Mouse (Mus musculus) right cerebral cortex, adult 2 months (tissue): ENCODE data around the gene Armc2.
A peak's percentile ranks its signal among the peaks of the same experiment; 100 is the strongest.
"Not testable (repeated sequence)": the region's sequence is repeated elsewhere in the genome, so short reads cannot be mapped to it uniquely, and the experiment has no call there.

Source experiments
- DNase-seq, 2 experiments: peaks; one replicate each; pipeline ENCODE4 v3.0.0; 2021 to 2022; ENCODE audit warnings: low spot score in 2 of 2

The Armc2 gene

DNA sequence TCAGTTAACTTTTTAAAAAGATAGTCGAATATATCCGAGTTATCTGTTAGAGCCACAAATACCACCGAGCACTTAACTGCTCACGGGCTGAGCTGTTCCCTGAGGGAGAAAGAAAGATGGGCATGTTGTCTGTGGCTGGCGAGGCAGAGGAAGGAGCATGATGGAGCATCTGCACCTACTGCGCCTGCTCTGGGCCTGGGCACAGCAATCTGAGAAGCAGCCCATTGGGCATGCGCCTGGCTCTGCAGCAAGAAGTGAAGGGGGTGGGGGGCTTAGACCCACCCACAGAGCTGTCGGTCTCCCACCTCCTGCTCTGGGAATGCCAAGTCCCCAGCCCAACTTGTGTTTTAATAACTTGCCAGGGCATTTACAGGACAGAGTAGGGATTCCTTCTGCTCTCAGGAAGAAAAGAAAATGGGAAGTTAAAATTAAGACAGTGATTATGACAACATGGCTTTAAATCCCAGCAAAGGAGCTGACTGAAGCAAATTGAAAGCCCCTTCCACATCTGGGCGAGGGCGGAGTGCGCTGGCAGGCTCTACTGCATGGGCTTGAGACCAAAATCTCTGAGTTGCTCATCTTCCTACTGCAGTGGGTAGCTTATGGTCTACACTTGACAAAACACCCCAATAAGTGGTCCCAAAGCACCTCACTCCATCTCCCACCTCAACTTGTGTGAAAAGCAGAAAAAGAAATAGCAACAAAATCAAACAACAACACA lies 50.2 kb downstream of the Armc2 start:
- DNase-seq = no peak

DNA sequence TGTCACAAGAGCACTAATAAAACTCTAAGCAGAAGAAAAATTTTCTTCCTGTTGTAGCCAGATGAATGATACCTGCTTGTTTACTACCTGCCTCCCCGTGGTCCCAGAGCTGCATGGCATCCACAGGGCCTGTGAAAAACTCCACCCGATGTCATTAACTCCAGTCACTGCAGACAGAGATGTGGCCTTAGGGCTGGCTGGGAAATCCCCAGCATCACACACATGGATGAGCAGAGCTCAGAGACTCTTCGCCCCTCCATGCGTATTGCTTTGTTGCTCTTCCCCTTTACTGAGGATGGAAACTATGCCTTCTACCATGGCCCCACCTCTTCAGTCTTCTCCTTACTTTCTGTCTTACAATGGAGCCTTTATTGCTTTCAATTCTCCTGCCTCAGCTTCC lies 55.5 kb downstream of the Armc2 start:
- DNase-seq = no peak

DNA sequence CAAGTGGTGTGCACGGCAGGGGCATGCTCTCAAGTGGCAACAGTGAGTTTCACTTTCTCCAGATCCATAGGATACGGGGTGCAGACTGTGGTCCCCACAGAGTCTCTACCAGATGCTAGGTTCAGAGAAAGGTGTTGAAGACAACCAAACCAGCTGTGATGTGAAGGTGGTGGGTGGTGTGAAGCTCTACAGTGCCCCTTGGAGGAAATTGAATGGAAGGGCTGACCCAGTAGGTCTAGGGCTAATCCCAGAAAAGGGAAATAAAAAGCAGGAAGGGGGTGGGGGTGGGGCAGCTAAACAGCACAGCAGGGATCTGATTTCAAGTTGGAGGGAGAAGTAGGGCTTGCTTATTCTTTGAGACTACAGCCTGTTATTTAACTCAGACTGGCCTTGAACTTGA lies 58.4 kb downstream of the Armc2 start:
- DNase-seq = no peak

DNA sequence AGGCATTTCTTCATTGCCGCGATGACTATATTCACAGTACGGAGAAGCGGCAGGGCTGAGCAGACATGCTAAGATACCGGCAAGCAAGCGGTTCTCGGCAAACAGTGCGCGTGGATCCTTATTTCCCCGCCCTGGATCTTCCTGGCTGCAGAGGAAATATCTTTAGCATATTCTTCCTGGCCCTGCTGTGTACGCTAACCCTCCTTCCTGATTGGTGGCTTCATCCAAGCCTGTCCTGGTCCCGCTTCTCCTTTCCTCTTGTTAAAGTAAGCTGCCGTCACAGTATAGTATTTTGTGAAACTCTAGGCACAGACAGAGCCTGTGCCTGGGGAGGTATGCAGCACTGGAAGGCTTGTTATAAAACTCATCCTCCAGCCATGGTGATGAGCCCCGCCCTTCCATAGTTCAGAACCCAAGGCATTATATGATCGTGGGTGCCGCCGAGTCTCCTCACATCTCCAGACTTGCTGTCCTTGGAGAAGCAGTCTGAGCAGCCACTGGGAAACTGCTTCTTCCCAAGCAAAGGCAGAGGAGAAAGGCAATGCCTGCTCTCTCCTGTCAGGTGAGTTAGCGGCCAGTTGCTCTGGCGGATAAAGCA lies 59.5 kb downstream of the Armc2 start:
- no peak for DNase-seq

DNA sequence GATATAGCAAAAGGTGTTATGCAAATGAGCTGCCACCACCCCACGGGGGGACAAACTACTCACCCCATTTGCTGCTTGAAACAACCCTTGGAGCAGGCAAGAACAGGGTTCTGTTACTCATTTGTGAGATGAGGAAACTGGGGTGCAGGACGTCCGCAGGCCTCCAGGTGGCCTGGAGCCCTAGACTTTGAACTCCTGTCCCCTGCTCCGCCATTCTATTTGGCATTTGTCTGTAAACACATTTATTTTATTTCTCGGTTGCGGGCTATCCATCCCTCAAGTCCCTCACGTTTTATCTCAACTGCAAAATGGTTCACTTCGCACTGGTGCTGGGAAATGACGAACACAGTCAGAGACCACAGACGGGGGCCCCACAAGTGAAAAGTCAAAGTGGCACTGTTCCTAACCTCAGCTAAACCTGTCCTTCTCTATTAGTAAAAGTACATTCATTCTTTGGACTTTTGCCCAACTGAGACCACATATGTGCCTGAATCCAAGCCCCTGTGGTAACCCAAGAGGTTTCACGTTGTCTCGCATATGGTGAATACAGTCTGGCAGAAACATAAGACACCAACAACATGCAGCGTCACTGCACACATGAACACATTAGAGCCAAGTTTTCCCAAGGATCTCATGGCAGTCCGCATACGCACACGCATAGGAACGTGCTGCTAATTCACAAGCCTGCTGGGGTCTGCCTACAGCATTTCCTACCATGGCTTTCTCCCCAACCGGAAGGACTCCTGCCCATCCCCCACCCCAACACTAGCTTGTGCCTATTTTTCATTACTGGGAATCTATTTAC lies 60.6 kb downstream of the Armc2 start:
- DNase-seq = no peak

DNA sequence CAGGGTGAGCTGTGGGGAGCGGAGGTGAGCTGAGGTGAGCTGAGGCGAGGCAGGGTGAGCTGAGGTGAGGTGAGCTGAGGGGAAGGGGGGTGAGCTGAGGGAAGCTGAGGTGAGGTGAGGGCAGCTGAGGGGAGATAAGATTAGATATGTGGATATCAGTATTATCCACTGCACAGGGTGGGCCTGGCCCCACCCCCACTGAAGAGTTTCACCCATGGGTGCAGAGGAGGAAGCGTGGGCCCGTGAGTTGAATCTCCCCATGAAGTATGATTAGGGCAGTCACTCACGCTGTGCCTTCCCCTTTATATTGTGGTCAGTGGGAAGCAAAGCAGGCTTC lies 64.7 kb downstream of the Armc2 start:
- no peak for DNase-seq

DNA sequence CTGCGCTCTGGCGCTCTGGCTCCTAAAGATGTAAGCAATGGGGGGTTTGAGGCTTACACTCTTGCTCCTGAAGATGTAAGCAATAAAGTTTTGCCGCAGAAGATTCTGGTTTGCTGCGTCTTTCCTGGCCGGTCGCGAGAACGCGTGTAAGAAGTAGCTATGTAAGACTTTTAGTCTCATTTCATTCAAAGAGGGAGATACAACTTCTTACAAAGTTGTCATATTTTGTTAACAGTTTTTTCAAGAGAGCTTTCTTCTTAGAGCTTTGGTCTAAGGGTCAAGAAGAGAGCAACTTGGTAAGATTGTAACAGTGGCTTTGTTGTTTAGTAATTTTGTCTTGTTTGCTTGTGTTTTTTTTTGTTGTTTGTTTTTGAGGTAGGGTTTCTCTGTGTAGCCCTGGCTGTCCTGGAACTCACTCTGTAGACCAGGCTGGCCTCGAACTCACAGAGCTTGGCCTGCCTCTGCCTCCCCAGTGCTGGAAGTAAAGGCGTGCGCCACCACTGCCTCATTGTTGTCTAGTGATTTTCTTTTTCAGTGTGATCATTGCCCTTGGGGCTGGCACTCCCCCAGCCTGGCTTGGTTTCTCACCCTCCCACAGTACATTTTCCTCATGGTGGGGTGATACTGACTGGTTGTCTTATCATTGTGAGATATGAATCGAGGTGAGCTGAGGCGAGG lies 65.3 kb downstream of the Armc2 start:
- DNase-seq = no peak

DNA sequence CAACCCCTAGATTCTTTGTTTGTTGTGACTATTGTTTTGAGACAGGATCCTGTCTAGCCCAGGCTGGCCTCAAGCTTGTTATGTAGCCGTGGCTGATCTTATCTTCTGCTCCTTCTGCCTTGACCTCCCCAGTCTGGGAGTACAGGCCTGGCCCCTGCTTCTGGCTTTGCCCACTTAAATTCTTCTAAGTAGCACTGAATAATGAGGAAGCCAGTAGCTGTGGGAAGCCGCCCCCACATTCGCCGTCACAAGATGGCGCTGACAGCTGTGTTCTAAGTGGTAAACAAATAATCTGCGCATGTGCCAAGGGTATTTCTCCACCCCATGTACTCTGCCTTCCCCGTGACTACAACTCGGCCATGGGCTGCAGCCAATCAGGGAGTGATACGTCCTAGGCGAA lies 65.9 kb downstream of the Armc2 start:
- DNase-seq = not testable (repeated sequence)

DNA sequence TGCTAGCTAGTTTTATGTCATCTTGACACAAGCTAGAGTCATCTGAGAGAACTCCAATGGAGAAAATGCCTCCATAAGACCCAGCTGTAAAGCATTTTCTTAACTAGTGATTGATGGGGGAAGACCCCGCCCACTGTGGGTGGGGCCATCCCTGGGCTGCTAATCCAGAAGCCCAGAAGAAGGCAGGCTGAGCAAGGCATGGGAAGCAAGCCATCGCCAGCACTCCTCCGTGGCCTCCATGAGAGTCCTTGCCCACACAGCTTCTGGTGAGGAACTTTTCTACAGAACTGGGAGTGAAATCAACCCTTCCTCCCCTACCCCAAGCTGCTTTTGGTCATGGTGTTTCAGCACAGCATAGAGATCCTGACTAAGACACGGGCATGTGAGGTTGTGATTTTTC lies 79.2 kb downstream of the Armc2 start:
- DNase-seq = peak in 1 of 2 experiments; percentile 39

DNA sequence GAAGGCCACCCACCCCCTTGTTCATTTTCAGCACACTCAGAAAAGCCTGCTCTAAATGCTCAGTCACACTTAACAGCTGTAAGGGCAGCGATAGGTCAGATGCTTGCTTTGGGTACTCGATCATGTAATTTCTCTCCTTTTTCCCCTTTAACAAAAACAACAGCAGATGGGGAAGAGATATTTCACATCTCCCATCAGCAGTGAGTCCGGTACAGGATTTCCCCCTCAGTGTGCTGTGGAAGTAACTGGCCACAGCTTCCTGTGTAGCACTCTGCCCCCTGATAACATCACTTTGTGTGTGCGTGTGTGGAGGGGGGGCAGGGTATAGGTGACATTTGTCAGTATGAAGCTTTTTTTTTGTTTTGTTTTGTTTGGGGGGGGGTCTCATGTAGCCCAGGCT lies 81.1 kb downstream of the Armc2 start:
- DNase-seq = no peak

DNA sequence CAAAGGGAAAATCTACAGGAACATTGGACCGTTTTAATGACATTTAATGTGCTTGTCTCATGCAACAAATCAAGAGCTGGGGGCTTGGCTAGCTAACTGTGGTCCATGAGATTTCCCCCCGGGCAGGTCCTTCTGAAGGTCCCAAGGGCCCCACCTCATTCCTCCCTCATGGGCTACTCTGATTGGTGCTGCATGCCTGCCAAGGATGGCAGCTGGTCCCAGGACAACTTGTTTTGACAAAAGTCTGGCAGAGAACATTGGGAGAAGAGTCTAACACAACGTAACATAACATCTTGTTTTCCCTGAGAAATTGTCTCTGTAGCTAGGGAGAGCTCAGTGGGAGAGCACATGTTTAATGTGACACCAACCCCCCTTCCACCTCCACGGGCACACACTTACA lies 82.1 kb downstream of the Armc2 start:
- DNase-seq = no peak

DNA sequence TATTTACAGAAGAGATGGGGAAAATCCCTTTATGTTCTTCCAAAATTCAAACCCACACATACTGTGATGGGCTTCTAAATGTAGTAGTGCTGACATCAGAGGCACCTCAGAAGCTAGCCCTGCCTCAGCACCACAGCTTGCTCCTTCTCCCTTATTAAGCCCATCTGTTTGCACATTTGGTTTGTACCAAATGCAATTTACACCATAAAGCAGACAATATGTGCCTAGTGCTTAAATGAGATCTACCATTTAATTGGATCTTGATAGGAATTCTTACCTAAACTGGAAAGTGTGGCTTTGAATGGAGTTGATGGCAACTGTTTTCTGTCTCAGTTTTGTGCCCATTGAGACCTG lies 82.8 kb downstream of the Armc2 start:
- peak; percentile 40 to 45 for DNase-seq

DNA sequence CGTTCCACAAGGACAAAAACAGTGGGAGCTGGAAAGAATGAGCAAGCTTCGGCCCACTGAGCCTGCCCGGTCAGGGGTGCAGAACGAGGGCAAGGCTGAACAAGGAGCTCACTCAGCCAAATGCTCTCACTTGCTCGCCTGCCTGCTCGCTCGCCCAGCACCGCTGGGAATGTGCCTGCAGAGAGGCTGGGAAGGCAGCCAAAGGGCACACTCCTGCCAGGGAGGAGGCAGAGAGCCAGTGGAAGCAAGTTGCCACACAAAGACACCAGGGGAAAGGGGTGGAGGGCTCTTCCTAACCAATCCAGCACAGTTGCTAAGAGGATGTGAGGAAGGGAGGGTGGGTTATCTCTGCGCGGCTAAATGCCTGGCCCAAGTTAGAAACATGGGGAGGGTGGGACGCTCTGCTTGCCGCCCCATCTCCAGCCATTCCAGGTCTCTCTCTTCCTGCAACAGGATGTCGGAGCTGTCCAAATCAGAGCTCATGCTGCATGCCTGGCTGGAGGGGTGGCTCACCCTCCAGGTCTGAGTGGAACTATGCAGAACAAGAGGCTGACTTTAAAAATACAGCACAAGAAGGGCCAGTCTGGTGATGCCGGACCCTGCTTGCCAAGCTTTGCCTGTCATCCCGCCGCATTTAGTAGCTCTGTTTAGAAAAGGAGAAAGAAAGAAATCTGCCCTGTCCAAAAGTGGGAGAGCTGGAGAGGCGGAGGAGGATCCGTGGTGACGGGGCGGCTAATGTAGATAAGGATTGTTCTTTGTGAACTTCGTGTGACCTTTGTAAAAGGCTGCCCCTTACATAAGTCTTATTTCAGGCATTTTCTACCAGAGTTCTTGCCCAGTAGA lies 83.4 kb downstream of the Armc2 start:
- peak; percentile 80 for DNase-seq

DNA sequence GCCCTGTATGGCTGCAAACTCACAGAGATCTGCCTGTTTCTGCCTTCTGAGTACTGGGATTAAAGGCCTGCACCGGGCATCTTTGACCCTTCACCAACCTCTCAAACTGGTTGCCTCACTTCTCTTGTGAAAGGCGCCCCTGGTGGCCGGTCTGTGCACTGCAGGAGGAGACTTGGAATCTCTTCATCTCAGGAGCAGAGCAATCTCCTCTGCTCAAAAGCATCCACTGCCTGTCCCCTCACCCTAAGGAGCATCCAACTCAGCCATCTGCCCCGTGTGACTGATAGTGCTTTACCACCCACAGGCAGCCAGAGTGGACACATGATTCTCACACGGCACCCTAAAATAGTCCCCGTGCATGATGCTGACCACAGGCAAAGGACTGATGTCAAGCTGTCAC lies 84.7 kb downstream of the Armc2 start:
- peak in 1 of 2 experiments; percentile 45 for DNase-seq

DNA sequence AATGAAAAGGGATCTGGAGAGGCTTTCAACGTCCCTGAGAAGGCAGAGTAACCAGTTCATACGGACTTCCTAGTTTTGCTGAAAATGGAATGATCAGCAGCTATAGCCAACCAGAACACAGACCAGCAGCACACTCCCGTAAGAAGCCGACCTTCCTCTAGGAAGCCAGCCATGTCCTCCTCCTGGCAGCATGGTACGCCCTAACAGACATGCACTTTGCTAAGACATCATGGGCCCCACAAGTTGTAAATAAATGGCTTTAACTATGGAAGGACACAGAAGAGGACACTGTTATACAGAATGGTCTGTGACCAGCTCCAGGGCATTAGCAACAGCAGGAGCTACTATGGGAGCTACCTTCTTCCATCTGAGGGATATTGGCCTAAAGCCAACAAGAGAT lies 85.3 kb downstream of the Armc2 start:
- DNase-seq = no peak

DNA sequence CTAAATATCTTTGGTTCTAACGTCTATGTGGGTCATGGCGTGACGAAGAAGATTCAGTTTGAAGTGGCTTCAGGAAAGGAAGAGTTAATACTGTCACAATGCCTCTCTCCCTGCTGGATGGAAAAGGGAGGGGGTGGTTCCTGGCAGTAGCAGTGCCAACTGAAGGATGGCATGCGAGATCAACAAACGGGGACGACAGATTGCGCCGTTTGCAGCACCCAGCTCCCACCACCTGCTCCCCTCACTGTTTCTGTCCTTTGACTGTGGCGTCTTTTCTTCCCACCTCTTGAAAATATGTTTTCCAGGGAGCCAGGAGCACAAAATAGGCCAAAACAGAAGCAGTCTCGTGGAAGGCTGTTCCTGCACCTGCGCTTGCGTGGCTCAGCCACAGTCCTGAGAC lies 86.3 kb downstream of the Armc2 start:
- DNase-seq = peak; percentile 80 to 82

DNA sequence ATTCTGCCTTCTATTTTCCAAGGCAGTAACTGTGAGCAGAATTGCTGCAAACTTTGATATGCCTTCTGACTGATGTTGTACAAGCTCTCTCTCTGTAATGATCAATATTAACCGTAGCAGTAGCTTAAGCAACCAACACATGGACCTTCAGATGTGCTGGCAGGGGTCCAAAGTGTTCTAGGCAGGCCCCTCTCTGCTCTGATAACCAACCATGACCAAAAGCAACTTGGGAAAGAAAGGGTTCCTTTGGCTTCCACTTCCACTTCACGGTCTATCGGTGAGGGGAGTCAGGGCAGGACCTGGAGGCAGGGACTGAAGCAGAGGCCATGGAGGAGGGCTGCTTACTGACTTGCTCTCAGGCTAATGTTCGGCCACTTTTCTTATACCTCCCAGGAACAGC lies 87.3 kb downstream of the Armc2 start:
- no peak for DNase-seq

DNA sequence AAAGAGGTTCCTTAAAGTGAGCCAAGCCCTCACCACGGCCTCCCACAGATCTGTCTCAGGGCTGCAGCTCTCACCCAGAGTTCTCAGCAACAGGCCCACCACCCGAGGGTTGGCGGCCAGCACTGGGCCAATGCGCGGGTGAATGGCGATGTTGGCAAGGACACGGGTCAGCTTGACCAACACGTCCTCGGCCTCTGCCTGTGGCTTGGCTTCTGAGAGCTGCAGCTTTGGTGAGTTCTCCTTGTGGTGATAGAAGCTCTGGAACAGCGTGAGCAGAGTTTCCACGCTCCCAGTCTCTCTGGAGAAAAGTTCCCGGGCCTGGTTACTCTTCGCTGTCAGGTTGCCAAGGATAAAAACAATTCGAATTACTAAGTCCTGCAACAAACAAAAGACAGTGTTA lies 91.5 kb downstream of the Armc2 start:
- DNase-seq = no peak

DNA sequence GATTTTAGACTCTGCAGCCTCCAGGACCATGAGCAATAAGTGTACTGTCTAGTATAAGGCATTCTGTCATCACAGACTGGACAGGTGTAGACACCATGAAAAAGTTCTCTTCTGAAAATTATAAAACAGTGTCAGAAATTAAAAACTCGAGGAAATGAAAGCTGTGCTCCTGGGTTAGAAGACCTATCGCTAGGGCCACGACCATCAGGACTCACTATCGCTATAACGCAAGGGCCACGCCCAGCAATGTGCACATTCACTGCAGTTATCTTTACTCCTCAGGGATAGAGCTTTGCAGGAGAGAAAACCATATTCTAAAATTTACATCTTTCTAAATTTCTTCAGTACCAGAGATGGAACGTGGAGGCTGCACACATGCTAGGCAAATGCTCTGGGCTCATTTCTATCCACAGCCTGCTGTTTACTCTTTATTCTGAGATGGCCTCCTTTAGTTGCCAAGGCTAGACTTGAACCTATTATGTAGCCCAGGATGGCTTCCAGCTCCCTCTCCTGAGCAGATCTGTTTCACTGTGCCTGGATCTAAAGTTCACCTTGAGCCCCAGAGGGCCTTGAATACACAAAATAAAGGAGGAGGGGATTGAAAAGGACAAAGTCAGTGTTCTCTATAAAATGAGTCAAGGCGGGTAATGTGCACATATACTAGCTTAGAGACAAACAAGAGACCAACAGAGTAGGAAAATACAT lies 105.8 kb downstream of the Armc2 start:
- DNase-seq = no peak

DNA sequence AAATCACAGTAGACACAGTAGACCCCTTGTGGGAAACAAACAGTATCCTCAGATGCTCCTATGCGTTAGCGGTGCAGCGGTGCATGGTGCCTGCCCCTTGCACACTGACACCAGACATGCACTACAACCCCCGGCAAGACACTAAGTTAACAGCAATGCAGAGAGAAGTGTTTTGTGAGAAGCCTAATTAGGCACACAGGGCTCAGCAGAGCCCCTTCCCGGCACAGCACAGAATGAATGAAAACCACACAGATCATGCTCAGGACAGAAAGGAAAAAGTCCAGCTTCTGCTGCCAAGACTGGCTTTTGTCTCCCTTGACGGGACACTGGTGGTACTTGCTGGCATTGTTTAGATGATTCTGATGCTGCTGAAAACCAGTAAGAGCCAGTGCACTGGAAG lies 109.3 kb downstream of the Armc2 start:
- DNase-seq = no peak

DNA sequence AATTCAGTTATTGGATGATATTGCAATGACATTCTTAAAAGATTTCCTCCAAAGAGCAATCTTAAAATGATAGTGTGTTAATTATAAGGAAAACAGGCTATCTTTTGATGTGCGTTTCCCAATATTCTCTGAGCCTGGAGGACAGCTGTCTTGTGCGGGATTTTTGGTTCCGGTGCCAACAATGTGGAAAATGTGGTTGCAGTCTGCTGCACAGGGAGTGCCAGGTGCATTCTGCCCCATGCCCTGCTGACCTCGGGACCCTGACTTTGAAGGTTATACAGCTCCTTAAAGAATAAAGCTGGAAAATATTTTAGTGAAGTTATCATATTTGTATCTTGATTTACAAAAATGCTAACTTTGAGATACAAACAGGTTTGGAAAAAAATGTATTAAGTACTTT lies 110.3 kb downstream of the Armc2 start:
- DNase-seq = no peak
